ENCODE assay signal across 14 mouse cellular contexts in the genomic region with DNA sequence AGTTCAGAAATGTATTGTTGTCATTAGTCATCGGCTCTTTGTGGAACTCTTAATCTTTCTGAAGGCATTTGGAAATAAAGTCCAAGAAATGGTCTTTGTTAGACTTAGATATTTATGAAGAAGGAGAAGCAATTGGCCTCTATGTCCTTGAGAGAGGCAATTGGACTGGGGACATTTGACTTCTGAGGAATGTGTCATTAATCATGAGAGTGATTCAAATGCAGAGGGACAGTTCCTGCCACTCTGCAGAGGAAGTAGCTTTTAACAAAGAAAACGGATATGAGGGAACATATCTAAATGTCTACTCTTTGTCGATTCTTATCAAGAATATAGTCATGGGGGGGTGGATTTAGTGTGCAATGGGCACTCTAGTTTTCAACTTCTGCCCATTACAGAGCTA.
DNase-seq lines count a peak whose midpoint lies in the region; ATAC-seq lines count a peak whose summit lies in the region.
"Had no signal": no experiment of that assay in that cellular context is flagged by ENCODE, and none has a peak within 500 bp of the region (broad histone marks: within the 10 kb centered on the region; RNA-seq: fewer than 3 reads in every experiment).

No protein-coding gene starts in this region.

- no peak overlapping the region for H3K27ac ChIP-seq in forebrain, embryonic 14.5 days (ENCODE audit: low read depth, low read length)
- no peak overlapping the region for H3K27ac ChIP-seq in forebrain, embryonic 11.5 days (ENCODE audit: low read depth, low read length)
- H3K27ac ChIP-seq in midbrain, embryonic 13.5 days, result peak overlapping the region; percentile 14; the same call in 1 of the 2 replicates
- no peak overlapping the region for H3K27ac ChIP-seq in midbrain, embryonic 15.5 days
- peak overlapping the region; percentile 80 for H3K27ac ChIP-seq in hindbrain, embryonic 13.5 days
- no peak overlapping the region for H3K27ac ChIP-seq in neural tube, embryonic 15.5 days (replicated peaks)
- H3K27ac ChIP-seq: liver, embryonic 15.5 days had no signal

- H3K9me3 ChIP-seq in forebrain, embryonic 14.5 days (replicated peaks; ENCODE audit: control insufficient read depth, low read length), result no peaks in the 10 kb centered on the region
- no peaks in the 10 kb centered on the region for H3K9me3 ChIP-seq in forebrain, embryonic 11.5 days (ENCODE audit: control insufficient read depth, low read length)
- H3K9me3 ChIP-seq in midbrain, embryonic 13.5 days, result no peaks in the 10 kb centered on the region; the same call in 1 of the 2 replicates
- H3K9me3 ChIP-seq in midbrain, embryonic 15.5 days, result no peaks in the 10 kb centered on the region
- no peaks in the 10 kb centered on the region for H3K9me3 ChIP-seq in hindbrain, embryonic 13.5 days
- no peaks in the 10 kb centered on the region for H3K9me3 ChIP-seq in neural tube, embryonic 15.5 days (replicated peaks)
- H3K9me3 ChIP-seq: liver, embryonic 15.5 days; megakaryocyte, embryonic 14.5 days had no signal

- peak; percentile 35; the same call in 1 of the 2 replicates for ATAC-seq in forebrain, embryonic 14.5 days
- ATAC-seq in forebrain, embryonic 11.5 days (replicated peaks; ENCODE audit: low FRiP score), result no peak
- peak; percentile 46 for ATAC-seq in midbrain, embryonic 13.5 days
- no peak; the same call in 1 of the 2 replicates for ATAC-seq in midbrain, embryonic 15.5 days (replicated peaks)
- ATAC-seq in hindbrain, embryonic 13.5 days (ENCODE audit: low FRiP score), result 0 out of 2 replicates have a peak, but pooled peaks have one; percentile 28
- 0 out of 2 replicates have a peak, but pooled peaks have one; percentile 17 for ATAC-seq in neural tube, embryonic 15.5 days (ENCODE audit: low FRiP score)
- ATAC-seq: activated CD4-positive, CD25-positive, alpha-beta regulatory T cell, adult 4 months had no signal

- no peak for DNase-seq in forebrain, embryonic 14.5 days (ENCODE audit: low spot score)
- no peak for DNase-seq in forebrain, embryonic 11.5 days (ENCODE audit: low spot score)
- no peak for DNase-seq in right cerebral cortex, postnatal 36 days (ENCODE audit: low spot score in 2 of 2)
- DNase-seq: heart, adult 11 months; kidney, postnatal 4 days; thymus, adult 2 months had no signal

- no peaks in the 10 kb centered on the region for H3K36me3 ChIP-seq in forebrain, embryonic 14.5 days (ENCODE audit: control insufficient read depth, insufficient read depth, low read length)
- H3K36me3 ChIP-seq in forebrain, embryonic 11.5 days (ENCODE audit: control insufficient read depth, insufficient read depth, low read length), result no peaks in the 10 kb centered on the region
- no peaks in the 10 kb centered on the region for H3K36me3 ChIP-seq in midbrain, embryonic 13.5 days
- no peaks in the 10 kb centered on the region for H3K36me3 ChIP-seq in midbrain, embryonic 15.5 days (replicated peaks)
- H3K36me3 ChIP-seq in hindbrain, embryonic 13.5 days, result no peaks in the 10 kb centered on the region
- H3K36me3 ChIP-seq in neural tube, embryonic 15.5 days, result no peaks in the 10 kb centered on the region
- H3K36me3 ChIP-seq: liver, embryonic 15.5 days had no signal

- WGBS in forebrain, embryonic 14.5 days, result 31% methylated on average over 3 of the region's 3 CpGs
- 32% methylated on average over 3 of the region's 3 CpGs for WGBS in forebrain, embryonic 11.5 days
- WGBS in midbrain, embryonic 13.5 days, result 27% methylated on average over 3 of the region's 3 CpGs
- 27% methylated on average over 3 of the region's 3 CpGs for WGBS in midbrain, embryonic 15.5 days
- WGBS in hindbrain, embryonic 13.5 days, result 18% methylated on average over 3 of the region's 3 CpGs
- 11% methylated on average over 3 of the region's 3 CpGs for WGBS in neural tube, embryonic 15.5 days

- H3K4me2 ChIP-seq in forebrain, embryonic 14.5 days (ENCODE audit: low read length), result no peak overlapping the region
- no peak overlapping the region for H3K4me2 ChIP-seq in forebrain, embryonic 11.5 days (ENCODE audit: low read depth, low read length, severe bottlenecking)
- H3K4me2 ChIP-seq in midbrain, embryonic 13.5 days (replicated peaks), result no peak overlapping the region
- no peak overlapping the region for H3K4me2 ChIP-seq in midbrain, embryonic 15.5 days
- no peak overlapping the region for H3K4me2 ChIP-seq in hindbrain, embryonic 13.5 days
- no peak overlapping the region for H3K4me2 ChIP-seq in neural tube, embryonic 15.5 days
- H3K4me2 ChIP-seq: liver, embryonic 15.5 days had no signal

- H3K4me3 ChIP-seq in forebrain, embryonic 14.5 days (ENCODE audit: low read depth, low read length), result no peak overlapping the region
- H3K4me3 ChIP-seq in forebrain, embryonic 11.5 days (ENCODE audit: low read depth, low read length), result no peak overlapping the region
- no peak overlapping the region for H3K4me3 ChIP-seq in midbrain, embryonic 13.5 days (replicated peaks)
- no peak overlapping the region for H3K4me3 ChIP-seq in midbrain, embryonic 15.5 days
- no peak overlapping the region for H3K4me3 ChIP-seq in hindbrain, embryonic 13.5 days
- H3K4me3 ChIP-seq in neural tube, embryonic 15.5 days (replicated peaks), result no peak overlapping the region
- H3K4me3 ChIP-seq: erythroblast, embryonic 14.5 days; liver, embryonic 15.5 days; megakaryocyte, embryonic 14.5 days had no signal

- H3K9ac ChIP-seq in forebrain, embryonic 14.5 days (ENCODE audit: low read length), result no peak overlapping the region
- H3K9ac ChIP-seq in forebrain, embryonic 11.5 days (ENCODE audit: low read length), result no peak overlapping the region
- no peak overlapping the region for H3K9ac ChIP-seq in midbrain, embryonic 13.5 days (replicated peaks)
- no peak overlapping the region for H3K9ac ChIP-seq in midbrain, embryonic 15.5 days
- no peak overlapping the region for H3K9ac ChIP-seq in hindbrain, embryonic 13.5 days
- no peak overlapping the region for H3K9ac ChIP-seq in neural tube, embryonic 15.5 days (replicated peaks)
- H3K9ac ChIP-seq: liver, embryonic 15.5 days had no signal

- H3K4me1 ChIP-seq in forebrain, embryonic 14.5 days (ENCODE audit: control insufficient read depth, insufficient read depth, low read length), result 0 out of 2 replicates have a peak, but pooled peaks cover 3% of the 10 kb centered on the region
- H3K4me1 ChIP-seq in forebrain, embryonic 11.5 days (replicated peaks; ENCODE audit: control insufficient read depth, insufficient read depth, low read length), result 0 out of 2 replicates have a peak, but pooled peaks cover 3% of the 10 kb centered on the region
- H3K4me1 ChIP-seq in midbrain, embryonic 13.5 days (replicated peaks), result peaks cover 11% of the 10 kb centered on the region
- H3K4me1 ChIP-seq in midbrain, embryonic 15.5 days, result peaks cover 6% of the 10 kb centered on the region; the same call in 1 of the 2 replicates
- peaks cover 11% of the 10 kb centered on the region for H3K4me1 ChIP-seq in hindbrain, embryonic 13.5 days (replicated peaks)
- no peaks in the 10 kb centered on the region; the same call in 1 of the 2 replicates for H3K4me1 ChIP-seq in neural tube, embryonic 15.5 days
- H3K4me1 ChIP-seq: liver, embryonic 15.5 days; megakaryocyte, embryonic 14.5 days had no signal

- H3K27me3 ChIP-seq in forebrain, embryonic 14.5 days (replicated peaks; ENCODE audit: control insufficient read depth, insufficient read depth, low read length), result no peaks in the 10 kb centered on the region
- no peaks in the 10 kb centered on the region for H3K27me3 ChIP-seq in forebrain, embryonic 11.5 days (ENCODE audit: control insufficient read depth, insufficient read depth, low read length)
- H3K27me3 ChIP-seq in midbrain, embryonic 13.5 days, result no peaks in the 10 kb centered on the region
- H3K27me3 ChIP-seq in midbrain, embryonic 15.5 days (replicated peaks), result no peaks in the 10 kb centered on the region
- peaks cover 9% of the 10 kb centered on the region; the same call in 1 of the 2 replicates for H3K27me3 ChIP-seq in hindbrain, embryonic 13.5 days
- H3K27me3 ChIP-seq in neural tube, embryonic 15.5 days (replicated peaks), result no peaks in the 10 kb centered on the region
- H3K27me3 ChIP-seq: liver, embryonic 15.5 days; megakaryocyte, embryonic 14.5 days had no signal

Comparison
In these comparisons a context has a peak if more than half of its experiments do, and no peak if none do; other contexts are left out.
1. ATAC-seq: peak in forebrain, embryonic 14.5 days (single experiment), midbrain, embryonic 13.5 days (single experiment), hindbrain, embryonic 13.5 days (single experiment) and neural tube, embryonic 15.5 days (single experiment); none in forebrain, embryonic 11.5 days (single experiment) and midbrain, embryonic 15.5 days (single experiment).
2. H3K27ac ChIP-seq: peak in midbrain, embryonic 13.5 days (single experiment) and hindbrain, embryonic 13.5 days (single experiment); none in forebrain, embryonic 14.5 days (single experiment), forebrain, embryonic 11.5 days (single experiment), midbrain, embryonic 15.5 days (single experiment) and neural tube, embryonic 15.5 days (single experiment).